Mouse (Mus musculus) kidney, adult 9 months (tissue): ENCODE results near the gene Zcchc24.

Experiments used
- DNase-seq: peaks from one replicate; pipeline ENCODE4 v3.0.0; 2022

Zcchc24 gene

DNA sequence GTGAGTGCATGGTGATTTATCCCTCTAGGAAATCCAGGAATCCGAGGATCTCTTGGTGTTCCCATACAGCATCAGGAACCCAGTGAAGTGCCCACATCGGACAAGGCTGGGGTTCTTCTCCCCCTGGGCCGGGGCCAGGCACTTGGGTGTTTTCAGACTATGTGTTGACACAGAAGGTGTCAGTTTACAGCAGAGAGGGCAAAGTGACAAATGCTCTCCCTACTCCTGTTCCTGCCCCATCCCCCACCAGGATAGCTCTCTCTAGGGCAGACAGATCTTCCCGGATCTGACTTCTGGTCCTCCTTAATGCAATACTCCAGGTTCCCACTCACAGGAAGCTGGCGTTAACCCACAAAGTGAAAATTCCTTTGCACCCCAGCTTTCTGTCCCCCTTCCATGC is 5.3 kb upstream of the Zcchc24 start:
- no peak for DNase-seq

DNA sequence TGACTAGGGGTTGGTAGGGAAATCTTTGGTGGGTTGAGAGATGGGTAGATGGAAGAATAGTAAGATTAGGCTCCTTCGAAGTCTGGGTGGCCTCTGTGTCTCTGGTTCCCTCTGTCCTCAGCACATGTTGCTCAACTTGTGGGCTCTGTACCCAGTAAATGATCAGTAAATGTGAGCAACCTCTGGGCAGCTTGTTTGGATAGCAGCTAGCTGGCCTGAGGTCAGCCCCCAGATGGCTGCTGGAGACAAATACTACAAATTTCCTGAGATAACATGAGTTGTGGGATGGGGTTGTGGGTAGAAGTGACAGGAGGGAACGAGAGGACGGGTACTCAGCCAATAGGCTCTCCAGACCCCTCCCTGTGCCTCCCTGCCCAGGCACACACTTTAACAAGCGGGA is 4.2 kb upstream of the Zcchc24 start:
- DNase-seq: no peak

DNA sequence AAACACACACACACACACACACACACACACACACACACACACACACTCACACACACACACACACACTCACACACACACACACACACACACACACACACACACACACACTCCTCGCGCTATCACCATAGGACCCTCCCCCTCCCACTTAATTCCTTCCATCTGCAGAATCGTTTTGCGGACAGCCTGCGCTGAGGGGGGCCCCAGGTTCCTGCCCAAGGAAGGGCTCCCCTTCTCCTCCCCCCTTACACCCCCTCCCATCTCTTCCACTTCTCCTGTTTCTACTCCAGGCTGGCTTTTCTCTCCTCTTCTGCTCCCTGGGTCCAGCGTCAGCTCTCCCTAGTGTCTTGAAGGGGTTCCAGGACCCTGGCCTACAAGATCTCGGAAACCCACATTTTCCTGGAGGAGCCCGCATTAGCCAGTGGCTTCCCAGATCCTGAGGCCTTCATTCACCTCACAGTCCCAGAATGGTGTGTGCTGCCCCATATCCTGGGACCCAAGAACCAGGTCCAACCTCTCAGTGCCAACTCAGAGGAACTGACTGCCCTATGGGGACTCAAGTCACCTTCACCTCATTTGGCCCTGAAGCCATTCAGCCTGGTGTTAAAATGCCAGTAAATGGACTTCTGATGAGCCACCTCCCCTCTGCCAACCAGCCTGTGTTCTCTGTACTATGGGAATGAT is 927 bp upstream of the Zcchc24 start:
- DNase-seq: no peak

DNA sequence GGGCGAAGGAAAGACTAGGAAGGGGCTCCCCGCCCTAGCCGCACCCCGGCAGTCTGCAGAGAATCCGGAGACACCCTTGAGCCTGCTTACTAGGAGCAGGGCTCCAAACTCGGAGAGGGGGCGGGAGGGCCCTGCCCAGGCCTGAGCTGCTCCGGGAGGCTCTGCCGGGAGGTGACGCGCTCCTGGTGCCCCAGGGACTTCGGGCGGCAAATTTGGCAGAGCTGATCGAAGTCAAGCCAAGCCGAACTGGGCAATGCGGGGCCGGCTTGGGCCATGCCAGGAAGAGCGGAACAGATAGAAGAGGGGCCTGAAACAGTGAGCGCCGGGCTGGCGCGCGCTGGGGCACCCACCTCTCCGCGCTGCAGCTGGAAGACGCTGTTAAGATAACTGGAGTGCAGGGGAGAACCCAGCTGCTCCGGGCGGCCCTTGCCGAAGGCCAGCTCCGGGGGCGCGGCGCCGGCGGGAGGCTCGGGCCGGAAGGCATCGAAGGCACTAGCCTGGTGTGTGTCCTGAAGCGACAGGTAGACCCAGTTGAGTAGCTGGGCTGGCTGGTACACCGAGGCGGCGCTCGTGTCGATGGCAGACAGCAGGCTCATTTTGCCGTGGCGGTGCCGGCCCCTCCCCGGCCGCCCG is 462 bp downstream of the Zcchc24 start:
- peak; percentile 19 for DNase-seq

DNA sequence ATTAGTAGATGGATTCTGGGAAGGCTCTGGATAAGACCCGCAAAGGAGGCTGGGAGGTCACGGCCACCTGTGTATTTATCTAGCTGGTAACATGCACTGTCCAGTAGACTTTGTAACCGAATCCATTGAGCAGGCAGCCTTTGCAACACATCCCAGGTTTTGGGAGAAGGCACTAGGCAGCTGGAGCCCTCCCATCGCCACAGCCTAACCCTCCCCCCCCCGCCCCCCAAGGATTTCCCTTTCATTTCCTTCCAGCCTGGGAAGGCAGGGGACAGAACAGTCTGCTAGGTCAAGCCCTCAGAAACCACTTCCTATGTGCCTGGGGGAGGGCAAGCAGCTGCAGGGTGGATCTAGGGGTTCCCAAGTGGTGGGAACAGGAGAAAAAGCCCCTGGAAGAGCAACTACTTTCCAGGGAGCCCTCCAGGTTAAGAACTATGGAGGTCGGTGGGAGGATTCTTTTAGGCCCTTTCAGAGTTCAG is 1.1 kb downstream of the Zcchc24 start:
- peak; percentile 30 for DNase-seq

DNA sequence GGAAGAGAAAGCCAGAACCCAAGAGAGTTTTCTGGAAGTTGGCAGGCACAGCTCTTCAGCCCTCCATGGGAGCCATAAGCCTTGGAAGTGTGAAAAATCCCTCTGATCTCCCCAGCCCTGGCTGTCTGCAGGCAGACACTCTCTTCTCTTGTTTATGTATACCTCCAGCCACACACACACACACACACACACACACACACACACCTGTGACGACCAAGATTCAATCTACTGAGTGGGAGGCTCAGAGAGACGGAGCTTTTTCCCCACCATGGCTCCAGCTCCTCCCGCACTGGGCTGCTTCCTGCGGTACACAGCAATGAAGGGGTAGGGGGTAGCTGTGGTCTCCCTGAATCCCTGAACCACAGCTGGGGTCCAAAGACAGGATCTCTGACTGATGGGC is 2.4 kb downstream of the Zcchc24 start:
- DNase-seq: no peak

DNA sequence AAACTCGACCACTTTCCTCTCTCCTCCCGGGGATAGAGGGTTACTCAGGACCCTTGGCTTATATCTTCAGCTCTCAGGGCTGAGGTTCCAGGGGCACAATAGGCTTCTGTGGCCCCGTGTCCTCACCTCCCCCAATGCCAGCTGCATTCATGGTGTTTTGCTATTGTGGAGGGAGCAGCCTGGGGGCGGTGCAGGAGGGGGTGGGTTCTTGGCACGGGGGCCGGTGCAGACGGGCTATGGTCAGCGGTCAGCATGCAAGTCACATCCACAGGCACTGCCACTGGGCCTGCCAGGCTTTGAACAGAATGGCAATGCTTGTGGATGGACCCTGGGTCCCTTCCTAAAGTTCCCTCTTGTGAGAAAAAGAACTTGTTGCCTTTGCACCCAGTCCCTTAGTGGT is 2.9 kb downstream of the Zcchc24 start:
- no peak for DNase-seq

DNA sequence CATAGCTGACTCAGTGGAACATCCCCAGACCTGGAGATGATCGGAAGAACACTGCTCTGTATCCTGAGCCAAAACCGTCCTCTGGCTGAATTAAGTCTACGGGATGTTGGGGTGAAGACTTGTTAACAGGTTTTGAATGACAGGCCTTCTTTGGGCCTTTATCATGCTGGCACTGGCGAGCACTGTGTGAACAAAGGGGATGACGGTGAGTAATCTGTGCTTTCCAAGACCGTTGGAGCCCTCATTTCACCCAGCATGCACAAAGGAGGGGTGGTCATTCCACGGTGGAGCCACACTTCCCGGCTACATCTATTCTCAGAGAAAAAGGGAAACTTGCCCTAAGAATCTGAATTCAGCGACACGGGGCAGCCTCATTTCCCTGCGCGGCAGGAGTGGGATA is 3.7 kb downstream of the Zcchc24 start:
- DNase-seq: no peak

DNA sequence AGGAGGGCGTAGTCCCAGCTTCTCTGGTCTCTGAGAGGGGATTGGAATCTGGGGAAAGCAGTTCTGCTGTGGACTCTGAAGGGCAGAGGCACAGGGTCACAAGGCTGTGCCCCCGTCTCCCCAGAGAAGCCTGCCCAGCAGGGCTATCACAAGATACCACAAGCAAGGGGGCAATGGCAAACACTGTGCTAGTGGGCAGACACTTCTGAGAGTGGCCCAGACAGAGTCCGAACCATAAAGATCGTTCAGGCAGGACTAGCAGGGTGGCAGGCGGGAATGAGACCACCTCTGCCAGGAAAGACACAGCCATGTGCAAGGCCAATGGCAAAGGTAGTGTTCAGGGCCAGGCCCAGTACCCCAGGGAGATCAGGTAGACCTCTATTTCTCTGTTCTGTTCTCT is 7.7 kb downstream of the Zcchc24 start:
- DNase-seq: no peak

DNA sequence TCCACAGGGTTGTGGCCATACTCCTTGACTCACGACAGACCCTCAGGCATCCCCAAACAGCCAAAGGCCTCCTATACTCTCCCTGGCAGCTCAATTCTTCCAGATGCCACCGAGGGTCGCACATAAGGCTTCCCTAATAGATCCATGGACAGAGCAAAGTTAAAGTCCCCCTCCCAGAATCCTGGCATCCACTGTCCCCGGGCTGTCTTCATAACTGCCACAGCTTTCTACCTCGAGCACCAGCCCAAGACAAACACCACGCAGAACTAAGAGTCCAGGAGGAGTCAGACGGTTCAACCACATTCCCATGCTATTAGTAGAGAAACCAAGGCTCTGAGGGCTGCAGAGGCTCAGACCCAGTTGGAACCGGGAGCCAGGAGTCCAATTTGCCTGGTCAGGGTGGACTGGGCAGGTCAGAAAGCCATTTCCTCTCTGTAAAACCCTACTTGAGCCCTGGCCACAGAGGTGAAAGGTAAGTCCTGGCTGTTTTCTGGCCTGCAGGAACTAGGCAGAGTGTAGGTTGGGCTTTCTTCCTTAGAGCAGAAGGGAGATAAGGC is 8.8 kb downstream of the Zcchc24 start:
- DNase-seq: no peak

DNA sequence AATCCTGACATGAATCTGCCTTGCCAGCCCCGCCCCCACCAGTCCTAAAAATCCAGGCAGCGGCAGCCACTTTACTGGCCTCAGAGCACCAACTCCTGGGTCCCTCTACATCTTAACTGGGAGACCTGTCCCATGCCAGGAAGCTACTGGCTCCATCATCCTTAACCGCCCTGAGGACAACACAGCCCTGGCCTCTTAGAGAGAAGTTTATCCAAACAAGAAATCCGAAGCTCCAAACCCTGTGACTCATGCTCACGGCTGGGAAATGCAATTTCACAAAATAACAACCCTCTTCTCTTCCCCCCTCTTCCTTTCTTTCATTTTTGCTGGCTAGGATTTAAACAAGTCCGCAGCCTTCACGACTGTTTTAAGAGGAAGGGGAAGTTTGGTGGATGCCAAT is 9.3 kb downstream of the Zcchc24 start:
- DNase-seq: no peak

DNA sequence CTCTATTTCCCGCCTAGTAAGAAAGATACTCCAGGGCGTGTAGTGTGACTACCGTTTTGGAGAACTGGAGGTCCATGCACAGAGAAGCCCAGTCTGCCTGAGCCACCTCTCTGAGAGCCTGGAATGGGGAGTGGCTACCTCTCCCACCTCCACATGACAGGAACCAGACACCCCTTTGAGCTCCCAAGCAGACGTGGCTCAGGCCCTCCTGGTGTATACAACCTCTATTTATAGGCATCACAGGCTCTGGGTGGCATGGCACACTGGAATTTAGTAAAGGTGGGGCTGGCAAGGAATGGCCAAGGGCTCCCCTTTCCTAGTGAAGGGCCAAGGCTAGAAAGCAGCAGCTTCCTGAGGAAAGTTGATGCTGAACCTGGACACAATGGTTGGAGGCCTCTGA is 10.9 kb downstream of the Zcchc24 start:
- DNase-seq: no peak

DNA sequence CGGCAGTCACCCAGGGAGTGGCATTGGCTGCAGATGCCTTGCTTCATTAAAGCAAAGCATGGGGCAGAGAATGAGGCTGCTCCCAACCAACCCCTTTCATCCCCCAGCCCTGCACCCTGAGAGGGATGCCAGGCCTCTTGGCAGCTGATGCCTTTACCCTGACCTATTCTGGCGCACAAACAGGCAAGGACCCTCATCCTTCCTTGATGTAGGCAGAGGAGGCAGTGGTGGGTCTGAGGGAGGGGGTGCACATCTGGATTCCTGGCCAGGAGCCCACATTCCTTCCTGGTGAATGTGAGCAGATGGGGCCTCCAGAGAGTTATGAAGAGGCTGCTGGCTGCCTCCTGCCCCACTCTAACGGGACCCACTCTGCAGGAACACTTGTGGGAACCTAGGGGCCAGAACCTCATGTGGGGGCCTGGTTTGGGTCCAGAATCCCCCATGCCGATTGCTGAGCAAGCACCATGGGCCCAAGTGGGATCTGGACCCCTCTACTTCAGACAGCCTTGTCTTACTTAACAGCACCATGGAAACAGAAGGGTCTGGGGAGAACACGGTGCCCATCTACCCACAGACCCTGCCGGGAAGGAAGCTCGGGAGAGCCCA is 12.4 kb downstream of the Zcchc24 start:
- DNase-seq: no peak

DNA sequence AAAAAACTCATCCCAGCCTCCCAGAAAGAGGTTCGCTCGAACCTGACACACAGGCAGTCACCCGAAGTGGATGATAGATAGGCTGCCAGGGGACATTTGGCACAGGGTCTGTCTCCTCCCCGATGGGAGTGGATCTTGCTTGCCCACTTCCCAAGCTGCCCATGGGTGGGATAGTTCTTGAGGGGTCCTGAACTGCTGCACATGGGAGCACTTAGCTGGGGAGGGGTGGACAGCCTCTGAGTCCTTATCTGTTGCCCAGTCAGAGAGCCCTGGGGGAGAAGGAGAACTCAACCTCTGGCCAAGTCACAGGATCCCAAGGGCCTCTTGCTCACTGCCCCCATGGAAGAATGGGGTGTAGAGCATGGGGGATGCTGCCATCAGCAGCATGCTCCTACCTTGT is 13.3 kb downstream of the Zcchc24 start:
- DNase-seq: no peak

DNA sequence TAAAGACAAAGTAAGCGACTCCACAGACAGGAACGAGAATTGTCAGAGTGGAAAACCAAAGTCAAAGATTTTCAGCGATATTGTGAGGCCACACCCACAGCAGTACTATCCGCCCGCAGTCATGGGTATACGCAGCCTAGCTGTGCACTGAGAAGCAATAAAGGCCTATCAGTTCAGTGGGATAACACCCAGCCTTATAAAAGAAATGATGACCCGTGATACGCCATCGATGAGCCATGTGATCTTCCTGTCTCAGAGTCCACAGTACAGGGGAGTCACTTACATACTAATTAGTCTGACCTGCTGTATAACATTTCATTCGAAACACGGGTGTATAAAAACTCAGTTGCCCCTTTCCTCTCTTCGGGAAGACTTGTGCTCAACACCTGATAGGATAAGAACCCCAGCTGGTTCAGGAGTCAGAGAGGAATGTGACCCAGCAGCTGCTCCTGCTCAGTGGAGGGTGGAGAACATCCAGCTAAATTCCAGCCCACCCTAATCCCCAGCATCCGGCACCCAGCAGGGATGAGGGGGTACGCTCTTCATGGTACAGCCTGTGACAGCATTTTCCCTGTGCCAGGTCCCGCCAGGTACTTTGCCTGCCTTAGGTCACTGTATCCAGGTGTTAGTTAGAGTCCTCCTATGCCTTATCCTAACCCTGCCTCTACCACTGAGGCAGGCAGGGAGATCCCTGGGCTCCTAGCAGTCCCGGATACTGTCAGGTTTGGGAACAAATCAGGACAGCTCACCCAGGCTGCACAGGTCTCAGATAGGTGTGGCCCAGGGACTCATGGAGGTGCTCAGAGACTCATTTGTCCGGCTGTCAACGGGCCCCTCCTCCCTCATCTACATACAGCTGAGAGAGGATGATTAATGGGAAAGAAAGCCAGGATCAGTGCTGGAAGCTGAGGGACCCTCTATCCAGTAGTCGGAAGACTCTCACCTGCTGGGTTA is 14.0 kb downstream of the Zcchc24 start:
- no peak for DNase-seq

DNA sequence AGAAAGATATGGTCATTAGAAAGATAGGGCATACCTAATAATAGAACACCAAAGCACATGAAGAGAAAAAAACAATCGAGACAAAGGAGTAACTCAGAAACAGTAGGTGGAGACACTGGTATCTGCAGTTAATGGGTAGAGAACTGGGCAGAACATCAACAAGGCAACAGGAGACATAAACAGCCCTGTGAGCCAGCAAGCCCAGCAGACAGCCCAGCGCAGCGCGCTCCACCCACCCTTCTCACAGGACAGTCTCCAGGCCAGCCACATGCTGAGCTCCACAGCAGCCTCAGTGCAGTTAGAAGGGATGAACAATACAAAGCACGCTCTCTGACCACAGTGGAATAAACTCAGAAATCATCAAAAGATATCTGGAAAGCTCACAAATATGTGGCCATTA is 15.8 kb downstream of the Zcchc24 start:
- no peak for DNase-seq

DNA sequence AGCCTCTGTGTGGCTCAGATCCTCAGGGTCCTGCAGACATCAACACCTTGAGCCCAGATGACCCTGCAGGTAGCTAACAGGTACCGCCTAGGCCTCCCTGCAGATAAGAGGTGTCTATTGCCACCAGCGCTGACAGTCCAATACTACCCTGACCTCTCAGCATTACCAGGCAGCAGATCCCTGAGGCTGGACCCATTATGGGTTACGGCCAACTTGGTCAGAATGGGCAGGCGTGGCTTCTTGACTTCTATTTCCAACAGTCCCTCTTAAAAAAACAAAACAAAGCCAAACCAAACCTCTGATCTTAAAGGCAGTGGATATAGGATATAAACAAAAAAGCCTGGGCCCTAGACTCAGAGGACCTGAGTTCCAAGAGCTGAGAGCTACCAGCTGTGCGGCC is 17.8 kb downstream of the Zcchc24 start:
- no peak for DNase-seq

DNA sequence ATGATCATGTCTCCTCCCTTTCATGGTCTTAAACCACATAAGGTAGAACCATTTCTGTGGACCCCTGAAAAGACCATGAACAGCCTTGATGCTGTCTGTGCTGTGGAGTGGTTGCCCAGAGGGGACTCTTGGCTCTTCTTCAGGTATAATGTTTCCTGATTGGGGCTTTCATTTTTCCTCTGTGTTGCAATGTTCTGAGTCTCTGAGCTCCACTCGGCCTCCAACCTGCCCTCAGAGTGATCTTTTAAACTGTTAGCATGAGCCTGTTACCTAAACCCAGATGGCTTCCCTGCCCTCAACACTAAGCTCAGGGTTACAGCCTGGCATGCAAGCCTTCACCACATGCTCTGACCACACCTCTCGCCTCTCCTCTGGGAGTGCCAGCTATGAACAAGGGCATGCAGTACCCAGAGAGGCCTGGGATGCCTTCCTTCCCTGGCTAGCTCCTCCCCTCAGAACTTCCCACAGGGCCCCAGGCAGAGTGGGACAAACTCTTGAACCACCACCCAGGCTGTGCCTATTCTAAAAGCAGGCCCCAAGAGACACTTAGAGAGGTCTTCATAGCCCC is 18.3 kb downstream of the Zcchc24 start:
- DNase-seq: no peak

DNA sequence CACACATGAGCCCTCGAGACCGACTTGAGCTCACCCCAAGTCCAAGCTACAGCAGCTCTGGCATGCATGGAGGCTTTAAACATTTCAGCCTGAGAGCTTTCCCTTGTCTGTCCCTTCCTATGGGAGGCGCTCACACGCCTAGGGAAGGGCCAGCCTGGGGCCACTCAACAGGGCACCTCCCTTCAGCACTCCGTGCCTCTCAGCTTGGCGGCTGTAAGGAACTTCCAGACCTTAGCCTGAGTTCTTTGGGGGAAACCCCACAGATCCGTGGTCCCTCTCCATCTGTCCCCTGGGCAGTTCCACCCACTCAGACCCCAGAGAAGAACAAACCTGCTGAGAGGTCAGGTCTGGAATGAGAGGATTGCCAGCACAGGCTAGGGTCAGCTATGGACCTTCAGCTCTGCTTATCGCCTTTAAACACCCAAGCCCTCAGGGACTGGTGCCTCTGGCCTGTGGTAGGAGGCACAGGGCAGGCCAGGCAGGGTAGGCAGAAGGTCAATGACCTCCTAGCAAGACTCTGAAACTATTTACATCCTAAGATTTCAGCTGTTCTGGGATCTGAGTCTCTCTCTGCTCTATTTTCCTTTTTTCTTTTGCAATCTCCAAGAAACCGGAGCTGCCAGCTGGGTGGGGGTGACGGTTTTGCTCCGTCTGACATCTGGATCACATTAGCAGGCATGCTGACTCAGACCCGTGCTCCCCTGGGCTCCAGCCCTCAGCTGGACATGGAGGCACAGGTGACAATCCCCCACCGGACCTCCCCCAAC is 19.5 kb downstream of the Zcchc24 start:
- no peak for DNase-seq

DNA sequence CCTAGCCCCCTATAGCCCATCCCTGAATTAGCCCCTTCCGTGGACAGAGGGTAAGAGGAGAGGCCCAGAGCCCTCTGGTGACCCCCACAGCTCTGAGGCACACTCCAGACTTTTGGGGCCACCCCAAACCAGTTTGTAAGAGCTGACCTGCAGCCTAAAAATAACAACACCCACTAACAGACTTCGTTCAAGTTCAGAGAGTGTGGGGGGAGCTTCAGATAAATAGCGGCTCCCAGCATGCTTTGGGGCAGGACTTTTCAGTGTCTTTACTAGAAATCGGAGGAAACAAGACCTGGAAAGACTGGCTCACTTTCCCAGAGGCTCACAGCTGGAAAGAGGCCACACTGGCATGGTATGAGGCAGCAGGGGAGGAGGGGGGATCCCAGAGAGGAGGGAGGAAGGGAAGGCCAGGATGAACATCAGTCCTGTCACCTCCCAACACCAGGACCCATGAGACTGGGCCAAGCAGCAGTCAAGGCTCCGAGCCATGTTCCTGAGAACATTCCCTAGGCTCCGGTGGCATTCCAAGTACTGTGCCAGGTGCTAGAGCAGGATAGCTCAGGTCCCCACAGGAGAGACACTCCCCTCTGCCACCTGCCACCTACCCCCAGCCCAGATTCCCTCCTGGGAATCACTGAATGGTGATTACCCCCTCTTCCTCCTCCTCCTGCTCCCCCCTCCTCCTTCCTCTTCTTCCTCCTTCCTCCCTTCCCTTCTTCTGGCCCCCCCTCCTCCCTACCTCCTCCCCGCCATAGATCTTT is 20.7 kb downstream of the Zcchc24 start:
- no peak for DNase-seq
